Mouse (Mus musculus) bone marrow, adult 2 months (tissue): ENCODE measurements around the gene Pxmp4.

Experiments
- CTCF ChIP-seq: fragments of 200-500 bp; IDR thresholded peaks from 2 replicates; pipeline ENCODE4 v1.5.1; 2011; ENCODE audit warnings: low read length, control low read depth; ENCODE audit not compliant: control insufficient read depth, insufficient read depth
- POLR2A ChIP-seq: fragments of 200-500 bp; IDR thresholded peaks from 2 replicates; pipeline ENCODE4 v1.6.1; 2011; ENCODE audit warnings: low read depth, mild to moderate bottlenecking, control low read depth, low read length, borderline replicate concordance; ENCODE audit not compliant: control insufficient read depth

- TF ChIP-seq CTCF: peak; percentile 77
- TF ChIP-seq POLR2A: no peak
Measured at GRCm38 (mm10) chr2:154586405-154586804, 17.1 kb downstream of the Pxmp4 start.
